Mouse (Mus musculus) lung, postnatal 25 days (tissue): ENCODE data around the gene Cabp2.
"Not testable (repeated sequence)": the region's sequence is repeated elsewhere in the genome, so short reads cannot be mapped to it uniquely, and the experiment has no call there.

Experiments used
- DNase-seq: peaks from one replicate; pipeline ENCODE4 v3.0.0; 2022; ENCODE audit warnings: low spot score

Gene Cabp2

DNA sequence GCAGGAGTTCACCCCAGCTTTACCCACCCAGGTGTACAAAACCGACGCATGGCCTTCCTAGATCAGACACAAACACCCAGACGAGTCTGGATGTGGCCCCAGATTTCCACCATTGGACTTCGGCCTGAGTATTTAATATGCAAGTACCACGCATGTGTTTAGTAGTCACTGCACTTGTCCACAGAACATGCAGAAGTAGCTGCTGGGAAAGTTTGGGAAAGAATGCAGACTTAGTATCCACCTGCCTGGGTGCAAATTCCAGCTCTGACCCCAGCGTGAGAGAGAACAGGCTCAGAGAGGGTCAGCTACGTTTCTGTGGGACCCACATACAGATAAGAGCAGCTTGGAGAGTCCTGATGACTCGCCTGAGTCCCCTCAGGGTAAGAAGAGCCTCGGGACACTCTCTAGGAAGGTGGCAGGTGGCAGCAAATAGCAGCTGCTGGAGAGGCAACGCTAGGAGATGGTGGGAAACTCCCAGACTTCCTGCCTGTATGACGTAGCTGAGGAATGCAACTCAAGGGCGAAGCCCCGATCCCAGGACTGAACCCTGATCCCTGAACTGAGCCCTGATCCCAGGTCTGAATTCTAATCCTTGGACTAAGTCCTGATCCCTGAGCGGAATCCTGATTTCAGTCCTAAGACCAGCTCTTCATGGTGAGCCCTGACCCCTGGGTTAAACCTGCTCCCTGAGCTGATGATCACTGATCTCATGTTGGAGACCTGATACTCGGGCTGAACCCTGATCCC is 25.3 kb upstream of the Cabp2 start:
- DNase-seq, result no peak

DNA sequence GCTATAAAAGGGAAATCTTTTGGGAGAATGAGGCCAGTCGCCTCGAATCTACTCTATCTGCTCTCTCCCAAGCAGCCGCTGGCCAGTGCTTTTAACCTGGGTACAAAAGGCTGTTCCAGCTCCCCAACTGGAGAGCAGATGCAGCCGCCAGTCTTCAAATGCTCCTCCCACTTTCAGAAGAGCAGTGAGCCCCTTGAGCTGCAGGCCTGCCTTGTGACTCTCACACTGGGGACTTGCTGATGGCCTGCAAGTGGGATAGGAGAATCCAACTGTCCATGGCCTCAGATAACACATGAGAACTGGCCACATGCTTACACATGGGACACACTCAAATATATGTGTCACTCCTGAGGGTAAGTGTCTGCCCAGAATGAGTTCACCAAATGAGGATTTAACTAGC is 24.7 kb upstream of the Cabp2 start:
- DNase-seq, result no peak

- no peak for DNase-seq
Measured at GRCm38 (mm10) chr19:4057389-4057788, 24.0 kb upstream of the Cabp2 start.

- DNase-seq, result no peak
Measured at GRCm38 (mm10) chr19:4057962-4058361, 23.4 kb upstream of the Cabp2 start.

GRCm38 (mm10) chr19:4058581-4058980 is 22.8 kb upstream of the Cabp2 start:
- DNase-seq, result no peak

- peak; percentile 70 for DNase-seq
Measured at GRCm38 (mm10) chr19:4059069-4059740, 22.2 kb upstream of the Cabp2 start, which contains the start of gene Gstp3. Gstp3 (minus strand) TSS chr19:4059569.

DNA sequence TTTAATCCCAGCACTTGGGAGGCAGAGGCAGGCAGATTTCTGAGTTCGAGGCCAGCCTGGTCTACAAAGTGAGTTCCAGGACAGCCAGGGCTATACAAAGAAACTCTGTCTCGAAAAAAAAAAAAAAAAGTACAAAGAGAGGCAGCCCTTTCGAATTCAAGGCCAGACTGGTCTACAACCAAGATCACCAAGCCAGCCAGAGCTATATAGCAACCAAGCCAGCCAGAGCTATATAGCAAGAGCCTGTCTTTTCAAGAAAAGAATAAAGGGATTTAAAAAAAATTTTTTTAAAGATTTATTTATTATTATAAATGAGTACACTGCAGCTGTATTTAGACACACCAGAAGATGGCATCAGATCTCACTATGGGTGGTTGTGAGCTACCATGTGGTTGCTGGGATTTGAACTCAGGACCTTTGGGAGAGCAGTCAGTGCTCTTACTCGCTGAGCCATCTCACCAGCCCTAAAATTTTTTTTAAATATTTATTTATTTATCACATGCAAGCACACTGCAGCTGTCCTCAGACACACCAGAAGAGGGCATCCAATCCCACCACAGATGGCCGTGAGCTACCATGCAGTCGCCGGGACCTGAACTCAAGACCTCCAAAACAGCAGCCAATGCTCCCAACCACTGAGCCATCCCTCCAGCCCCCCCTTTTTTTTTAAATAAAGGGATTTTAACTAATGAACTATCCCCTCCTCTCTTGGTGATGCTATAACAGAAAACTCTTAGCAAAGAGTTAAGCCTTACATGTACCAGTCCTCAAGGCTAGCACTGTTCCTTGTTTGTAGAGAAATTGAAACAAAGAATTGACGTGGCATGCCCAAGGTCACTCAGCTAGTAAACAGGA is 21.1 kb upstream of the Cabp2 start:
- not testable (repeated sequence) for DNase-seq

- DNase-seq, result no peak
Measured at GRCm38 (mm10) chr19:4060899-4061465, 20.4 kb upstream of the Cabp2 start.

GRCm38 (mm10) chr19:4063357-4063756 is 18.0 kb upstream of the Cabp2 start:
- not testable (repeated sequence) for DNase-seq

GRCm38 (mm10) chr19:4064501-4064900 is 16.9 kb upstream of the Cabp2 start:
- DNase-seq, result not testable (repeated sequence)

- no peak for DNase-seq
Measured at GRCm38 (mm10) chr19:4066280-4066679, 15.1 kb upstream of the Cabp2 start.

DNA sequence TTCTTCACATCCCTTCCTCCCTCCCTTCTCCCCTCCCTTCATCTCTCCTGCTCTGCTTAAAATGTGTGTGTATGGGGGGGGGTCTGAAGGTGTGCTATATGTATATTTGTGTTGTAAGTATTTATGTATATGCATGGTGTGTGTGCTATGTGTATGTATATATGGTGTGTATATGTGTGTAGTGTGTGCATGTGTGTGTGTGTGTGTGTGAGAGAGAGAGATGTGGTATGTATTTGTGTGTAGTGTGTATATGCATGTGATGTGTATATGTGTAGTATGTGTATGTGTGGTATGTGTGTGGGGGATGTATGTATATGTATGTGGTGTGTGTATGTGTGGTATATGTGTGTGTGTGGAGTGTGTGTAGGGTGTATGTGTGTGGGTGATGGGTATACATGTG is 14.5 kb upstream of the Cabp2 start:
- no peak for DNase-seq

GRCm38 (mm10) chr19:4068242-4068641 is 13.1 kb upstream of the Cabp2 start:
- DNase-seq, result not testable (repeated sequence)

DNA sequence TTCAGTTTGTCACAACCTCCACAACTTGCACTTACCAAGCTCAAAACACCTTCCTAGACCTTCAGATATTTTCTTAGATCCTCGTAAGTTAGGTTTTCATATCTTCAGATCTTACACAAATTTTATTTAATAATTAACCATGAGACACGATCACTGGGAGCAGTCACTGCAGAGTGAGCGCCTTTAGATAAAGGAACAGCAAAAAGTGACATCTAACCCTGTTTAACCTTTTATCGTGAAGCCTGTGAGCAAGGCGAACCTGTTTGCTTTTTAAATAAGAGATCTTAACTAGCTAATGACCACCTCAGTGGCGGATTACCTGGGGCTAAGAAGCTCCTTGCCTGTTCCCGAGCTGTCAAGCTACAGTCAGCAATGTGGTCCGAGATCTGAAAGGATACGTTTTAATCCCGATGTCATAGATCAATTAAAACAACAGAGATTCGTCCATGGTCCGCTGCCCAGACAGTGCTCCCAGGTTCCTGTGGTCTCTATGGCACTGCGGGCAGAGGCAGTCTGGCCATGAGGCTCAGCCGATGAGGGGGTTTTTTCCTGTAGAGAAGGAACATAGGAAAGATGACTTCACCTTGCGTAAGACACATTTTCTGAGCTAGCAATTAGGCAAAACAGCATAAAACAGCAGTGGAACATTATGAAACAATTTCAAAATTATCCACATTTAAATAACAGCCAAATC is 12.5 kb upstream of the Cabp2 start:
- no peak for DNase-seq

DNA sequence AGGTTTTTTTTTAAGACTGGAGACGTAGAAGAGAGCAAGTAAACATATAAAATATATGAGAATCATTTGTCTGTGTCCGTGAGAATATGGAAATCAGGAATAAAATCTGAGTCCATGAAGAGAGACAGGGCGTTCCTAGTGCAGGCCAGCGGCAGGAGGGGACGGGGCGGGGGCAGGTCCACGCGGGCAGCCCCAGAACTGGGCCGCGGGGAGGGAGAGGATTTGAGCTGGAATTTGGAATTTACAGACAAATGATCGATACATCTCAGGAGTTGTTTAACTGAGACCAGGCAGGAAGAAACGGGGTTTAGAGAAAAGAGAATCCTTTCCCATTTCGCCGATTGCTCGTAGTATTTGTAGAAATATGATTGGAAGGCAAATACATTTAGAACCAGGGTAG is 11.1 kb upstream of the Cabp2 start:
- DNase-seq, result no peak

DNA sequence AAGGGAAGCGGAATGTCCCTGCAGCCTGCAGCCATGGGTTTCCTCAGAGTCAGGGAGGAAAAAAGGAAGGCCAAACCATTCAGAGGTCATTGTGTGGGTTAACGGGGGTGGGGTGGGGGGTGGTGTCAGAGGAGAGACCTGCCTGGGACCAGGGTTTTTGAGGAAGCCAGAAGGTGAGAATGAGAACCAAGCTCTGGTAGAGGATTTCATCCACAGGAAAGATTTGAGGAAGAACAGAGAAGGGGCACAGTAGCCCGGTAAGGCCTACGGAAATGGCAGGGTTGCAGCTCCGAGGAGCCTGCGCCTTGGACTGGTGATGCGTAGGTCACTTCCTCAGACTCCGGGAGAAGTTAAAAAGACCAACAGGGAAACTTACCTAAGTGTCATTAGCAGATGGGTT is 10.6 kb upstream of the Cabp2 start:
- DNase-seq, result no peak

GRCm38 (mm10) chr19:4071406-4071805 is 10.0 kb upstream of the Cabp2 start:
- DNase-seq, result no peak

DNA sequence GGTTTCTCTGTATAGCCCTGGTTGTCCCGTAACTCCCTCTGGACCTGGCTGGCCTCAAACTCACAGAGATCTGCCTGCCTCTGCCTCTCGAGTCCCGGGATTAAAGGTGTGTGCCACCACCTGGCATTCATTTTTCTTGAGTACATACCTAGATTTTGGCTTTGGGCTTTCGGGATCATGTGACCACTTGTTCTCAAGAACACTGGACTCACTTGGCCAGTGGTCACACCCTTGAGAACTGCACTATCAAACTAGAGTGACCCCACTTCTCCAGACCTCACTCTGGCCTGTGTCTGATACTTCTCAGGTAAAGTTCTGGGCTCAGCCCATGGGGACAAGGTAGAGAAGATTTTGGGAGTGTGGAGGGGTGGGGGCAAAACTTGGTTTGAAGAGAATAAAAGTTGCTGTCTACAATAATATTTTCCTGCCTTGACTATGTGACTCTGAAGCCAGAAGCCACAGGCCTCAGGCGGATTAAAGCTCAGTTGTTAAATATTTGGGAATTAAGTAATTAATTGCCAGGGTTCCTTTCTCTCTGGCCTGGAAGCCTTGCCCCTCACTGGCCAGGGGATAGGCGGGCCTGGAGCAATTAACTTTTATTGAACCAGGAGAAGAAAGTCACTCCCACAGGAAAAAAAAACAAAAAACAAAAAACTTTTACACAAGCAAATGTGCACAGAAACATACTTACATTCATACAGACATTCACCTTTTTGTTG is 8.5 kb upstream of the Cabp2 start:
- no peak for DNase-seq

DNA sequence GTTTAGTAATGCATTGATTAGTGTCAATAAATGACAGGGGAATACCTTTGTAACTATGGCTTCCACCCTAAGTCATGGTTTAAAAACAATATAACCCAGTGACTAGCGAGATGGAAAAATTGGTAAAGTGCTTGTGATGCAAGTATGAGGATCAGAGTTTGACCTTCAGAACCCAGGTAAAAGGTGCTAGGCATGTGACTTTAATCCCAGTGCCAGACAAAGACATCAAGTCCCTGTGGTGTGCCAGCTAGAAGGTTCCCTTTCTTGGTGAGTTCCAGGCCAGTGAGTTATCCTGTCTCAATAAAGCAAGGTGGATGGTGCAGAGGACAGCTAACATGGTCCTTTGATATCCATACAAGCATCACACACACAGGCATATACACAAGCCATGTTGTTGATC is 5.8 kb upstream of the Cabp2 start:
- DNase-seq, result no peak

DNA sequence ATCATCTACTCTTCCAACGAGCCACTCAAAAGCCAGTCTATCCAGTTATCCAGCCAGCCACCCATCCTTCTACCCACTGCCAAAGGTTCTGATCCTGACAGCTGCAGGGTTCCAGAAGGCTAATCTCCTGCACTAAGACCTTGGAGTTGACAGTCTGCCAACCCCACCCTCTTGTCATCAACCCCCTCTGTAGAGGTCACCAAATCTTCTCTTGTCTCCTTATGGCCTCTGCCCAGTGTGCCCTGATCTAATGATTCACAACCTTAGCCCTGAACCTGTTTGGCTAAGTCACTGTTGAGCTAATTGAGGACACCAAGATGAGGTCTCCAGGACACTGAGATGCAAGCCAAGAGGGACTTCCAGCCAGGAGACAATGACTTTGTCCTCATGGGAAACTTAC is 1.8 kb upstream of the Cabp2 start:
- DNase-seq, result no peak

GRCm38 (mm10) chr19:4080511-4081009 is 818 bp upstream of the Cabp2 start:
- no peak for DNase-seq
